Mouse (Mus musculus): ENCODE data around the gene 9930021J03Rik.

Gene 9930021J03Rik

GRCm38 (mm10) chr19:29696309-29696708 lies 109.5 kb downstream of the 9930021J03Rik start:
- DNase-seq (ENCODE audit: low spot score in 2 of 2), result no peak

DNA sequence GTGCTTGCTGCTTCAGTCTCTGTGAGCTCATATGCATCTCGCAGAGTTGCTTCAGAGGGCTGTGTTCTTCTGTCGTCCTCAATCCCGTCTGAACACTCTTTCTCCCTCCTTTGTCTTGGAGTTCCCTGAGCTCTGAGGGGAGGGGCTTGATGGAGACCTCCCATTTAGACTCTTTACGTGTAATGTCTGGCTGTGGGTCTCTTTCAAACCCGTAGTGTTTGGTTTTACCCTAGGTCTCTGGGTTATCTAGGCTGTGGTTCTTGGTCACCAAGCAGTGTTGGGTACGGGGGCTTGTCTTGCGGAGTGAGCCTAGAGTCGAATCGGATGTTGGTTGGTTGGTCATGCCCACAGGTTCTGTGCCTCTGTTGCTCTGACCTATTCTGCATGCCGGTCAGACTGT lies 110.7 kb downstream of the 9930021J03Rik start:
- no peak for DNase-seq (ENCODE audit: low spot score in 2 of 2)

GRCm38 (mm10) chr19:29683844-29684540 lies 121.8 kb downstream of the 9930021J03Rik start:
- peak; percentile 61 to 87 for DNase-seq (ENCODE audit: low spot score in 2 of 2)

DNA sequence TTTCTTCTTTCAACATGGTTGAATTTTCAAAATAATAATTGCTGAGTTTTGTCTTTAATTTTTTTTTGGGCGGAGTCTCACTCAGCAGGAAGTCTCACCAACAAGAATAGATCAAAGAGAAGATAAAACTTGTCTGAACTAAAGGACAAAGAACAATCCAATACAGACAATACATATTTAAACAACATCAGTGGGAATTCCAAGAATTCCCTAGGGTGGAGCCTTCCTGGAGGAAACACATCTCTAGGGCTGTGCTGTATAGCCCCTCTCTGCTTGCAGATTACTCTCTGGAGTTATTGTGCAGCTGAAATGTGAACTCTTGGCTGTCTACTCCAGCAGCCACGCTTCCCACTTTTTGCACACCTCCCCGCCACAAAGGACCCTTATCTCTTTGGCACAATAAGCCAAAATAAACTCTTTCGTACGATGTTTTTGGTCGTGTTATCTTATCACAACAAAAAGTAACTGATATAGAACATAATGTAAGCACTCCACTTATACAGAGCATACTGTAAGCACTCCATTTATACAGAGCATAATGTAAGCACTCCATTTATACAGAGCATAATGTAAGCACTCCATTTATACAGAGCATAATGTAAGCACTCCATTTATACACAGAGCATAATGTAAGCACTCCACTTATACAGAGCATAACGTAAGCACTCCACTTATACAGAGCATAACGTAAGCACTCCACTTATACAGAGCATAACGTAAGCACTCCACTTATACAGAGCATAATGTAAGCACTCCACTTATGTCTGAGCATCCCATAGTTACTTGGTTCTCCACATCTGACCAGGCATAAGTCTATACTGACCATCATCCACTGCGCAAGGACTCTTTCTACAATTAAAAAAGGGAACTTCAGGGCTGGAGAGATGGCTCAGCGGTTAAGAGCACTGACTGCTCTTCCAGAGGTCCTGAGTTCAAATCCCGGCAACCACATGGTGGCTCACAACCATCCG lies 125.3 kb downstream of the 9930021J03Rik start:
- DNase-seq (ENCODE audit: low spot score in 2 of 2), result no peak

DNA sequence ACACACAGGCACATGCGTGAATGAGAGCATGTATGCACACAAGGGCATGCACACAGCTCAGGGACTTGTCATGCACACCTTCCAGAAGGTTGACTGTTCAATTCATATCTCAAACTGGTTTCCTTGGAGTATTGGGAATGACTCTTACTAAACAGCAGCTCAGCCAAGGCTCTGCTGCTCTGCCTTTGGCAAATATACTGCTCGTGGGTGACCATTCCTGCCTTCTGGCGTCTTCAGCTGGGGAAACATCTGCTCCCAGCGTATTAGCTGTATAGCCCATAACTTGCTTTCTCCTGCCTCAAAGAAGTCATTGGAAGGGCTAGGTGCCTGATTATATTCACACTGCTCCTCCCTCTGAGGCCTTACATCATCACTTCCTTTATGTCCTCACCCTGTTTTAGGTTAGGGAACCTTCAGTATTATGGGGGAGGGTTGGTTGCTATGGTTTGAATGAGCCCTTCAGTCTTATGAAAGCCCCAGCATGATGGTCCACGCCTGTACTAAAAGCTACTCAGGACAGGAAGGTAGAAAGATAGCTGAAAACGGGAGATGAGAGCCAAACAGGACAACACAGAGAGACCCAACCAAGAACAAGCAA lies 127.5 kb downstream of the 9930021J03Rik start:
- no peak for DNase-seq (ENCODE audit: low spot score in 2 of 2)

- DNase-seq (ENCODE audit: low spot score in 2 of 2), result no peak
Observed at GRCm38 (mm10) chr19:29676479-29677193, 129.2 kb downstream of the 9930021J03Rik start.

GRCm38 (mm10) chr19:29675562-29676078 lies 130.2 kb downstream of the 9930021J03Rik start:
- no peak for DNase-seq (ENCODE audit: low spot score in 2 of 2)

DNA sequence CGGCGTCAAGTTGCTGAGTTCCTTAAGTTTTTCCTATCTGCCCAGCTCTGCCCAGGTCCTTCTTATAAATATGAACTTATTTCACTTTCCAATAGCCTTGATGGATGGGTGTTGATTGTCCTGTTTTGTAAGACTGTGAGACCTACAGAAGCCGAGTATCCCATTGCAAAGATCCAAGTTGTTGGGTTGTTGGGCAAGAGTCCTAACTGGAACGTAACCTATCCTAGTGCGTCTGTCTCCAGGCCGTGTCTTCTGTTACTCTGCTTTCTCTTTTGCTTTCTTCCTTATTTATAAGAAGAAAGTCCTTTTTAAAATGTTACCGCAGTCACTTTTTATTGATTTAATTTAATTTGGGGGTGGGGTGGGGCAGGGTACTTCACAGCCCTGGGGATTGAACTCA lies 130.8 kb downstream of the 9930021J03Rik start:
- DNase-seq (ENCODE audit: low spot score in 2 of 2), result no peak

- DNase-seq (ENCODE audit: low spot score in 2 of 2), result no peak
Observed at GRCm38 (mm10) chr19:29672660-29673059, 133.1 kb downstream of the 9930021J03Rik start.

DNA sequence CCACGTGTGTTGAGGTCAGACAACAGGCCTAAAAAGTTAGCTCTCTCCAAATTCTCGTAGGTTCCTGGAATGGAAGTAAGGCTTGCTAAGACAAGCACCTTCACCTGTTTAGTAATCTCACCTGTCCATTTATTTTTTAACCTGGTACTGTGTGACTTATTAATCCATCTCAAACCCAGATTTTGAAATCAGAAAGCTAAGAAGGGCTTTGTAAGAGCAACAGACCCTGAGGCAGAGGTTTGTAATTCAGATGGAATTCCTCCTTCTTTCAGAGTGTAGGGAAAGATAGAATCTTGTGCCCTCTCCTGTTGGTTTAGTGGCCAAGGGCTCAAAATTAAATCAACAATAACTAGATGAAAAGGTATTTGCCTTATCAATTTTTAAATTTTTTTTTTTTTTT lies 134.6 kb downstream of the 9930021J03Rik start:
- no peak for DNase-seq (ENCODE audit: low spot score in 2 of 2)

DNA sequence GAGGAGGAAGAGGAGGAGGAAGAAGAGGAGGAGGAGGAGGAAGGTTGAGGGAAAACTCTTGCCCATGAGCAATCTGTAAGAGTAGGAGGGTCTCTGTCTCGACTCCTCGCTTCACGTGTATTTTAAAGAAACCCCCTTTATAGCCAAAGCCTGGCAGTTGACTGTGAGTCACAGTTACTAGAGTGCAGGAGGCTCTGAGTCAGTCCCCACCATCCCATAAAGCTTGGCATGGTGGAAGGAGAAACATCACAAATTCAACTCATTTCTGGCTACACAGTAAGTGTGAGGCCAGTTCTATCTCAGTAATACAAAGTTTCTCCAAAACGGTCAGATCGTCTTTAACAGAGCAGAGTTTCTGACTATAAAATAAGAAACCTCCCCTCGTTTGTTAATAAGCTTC lies 135.5 kb downstream of the 9930021J03Rik start:
- DNase-seq (ENCODE audit: low spot score in 2 of 2), result no peak

GRCm38 (mm10) chr19:29668135-29668534 lies 137.7 kb downstream of the 9930021J03Rik start:
- no peak for DNase-seq (ENCODE audit: low spot score in 2 of 2)

DNA sequence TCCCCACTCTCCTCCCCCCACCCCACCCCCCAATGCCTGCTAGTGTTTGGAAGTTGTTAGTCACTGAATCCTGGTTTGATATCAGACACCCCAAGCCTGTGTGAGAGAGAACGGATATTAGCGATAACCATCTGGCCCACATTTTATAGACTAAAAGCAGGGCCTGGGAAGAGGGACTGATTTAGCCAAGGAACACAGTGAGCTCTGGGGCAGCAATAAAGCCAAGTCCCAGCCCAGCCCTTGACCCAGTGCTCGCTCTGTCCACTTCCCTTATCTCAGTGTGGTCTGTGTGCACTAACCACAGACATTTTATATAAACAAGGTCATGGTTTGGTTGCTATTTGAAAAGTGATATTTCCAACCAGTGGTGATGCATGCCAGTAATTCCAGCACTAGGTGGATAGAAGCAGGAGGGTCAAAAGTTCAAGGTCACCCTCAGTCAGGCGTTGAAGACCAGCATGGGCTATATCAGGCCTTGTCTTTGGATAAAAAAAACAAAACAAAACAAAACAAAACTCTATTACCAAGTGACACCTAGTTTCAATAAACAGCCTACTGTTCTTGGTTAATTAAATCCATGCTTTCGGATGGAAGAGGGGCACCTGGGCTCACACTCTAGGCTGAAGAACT lies 138.7 kb downstream of the 9930021J03Rik start:
- no peak for DNase-seq (ENCODE audit: low spot score in 2 of 2)

DNA sequence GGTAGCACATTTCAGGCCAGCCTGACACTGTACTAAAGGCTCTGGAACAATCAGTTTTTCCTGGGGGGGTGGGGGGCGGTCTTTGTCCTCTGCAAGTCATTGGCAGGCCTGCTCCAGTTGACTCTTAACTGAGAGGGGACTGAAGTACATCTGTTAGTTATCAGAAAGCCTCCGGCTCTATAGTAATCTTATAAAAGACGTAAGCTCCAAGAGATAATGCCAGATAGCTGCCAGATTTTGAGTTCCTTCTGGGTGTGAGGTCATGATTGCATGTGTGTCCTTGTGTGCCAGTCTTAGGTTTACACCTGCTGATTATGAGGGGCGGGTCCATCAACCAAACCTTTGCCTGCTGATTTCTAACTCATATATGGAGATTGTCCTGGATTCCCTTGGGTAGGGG lies 139.6 kb downstream of the 9930021J03Rik start:
- DNase-seq (ENCODE audit: low spot score in 2 of 2), result no peak

DNA sequence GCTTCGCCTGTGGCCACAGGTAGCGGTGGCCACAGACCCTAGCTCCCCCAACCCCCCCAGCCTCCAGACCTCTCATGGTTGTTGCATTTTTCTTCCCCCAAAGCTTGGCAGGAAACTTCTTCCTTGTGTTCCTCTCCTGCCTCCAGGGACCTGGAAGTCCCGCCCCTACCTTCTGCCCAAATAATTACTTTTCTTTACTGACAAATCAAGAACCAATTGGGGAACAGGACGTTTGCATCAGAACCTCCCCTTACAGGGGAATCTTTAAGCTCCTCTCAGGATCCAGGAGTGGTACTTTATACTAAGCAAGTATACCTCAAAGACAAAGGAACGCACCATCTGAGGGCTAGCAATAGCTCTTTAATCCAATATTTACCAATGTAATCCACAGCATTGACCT lies 140.9 kb downstream of the 9930021J03Rik start:
- no peak for DNase-seq (ENCODE audit: low spot score in 2 of 2)
